Mouse (Mus musculus): ENCODE data around the gene Tomm20.
"Not testable (repeated sequence)": the region's sequence is repeated elsewhere in the genome, so short reads cannot be mapped to it uniquely, and the experiment has no call there.

Gene Tomm20

DNA sequence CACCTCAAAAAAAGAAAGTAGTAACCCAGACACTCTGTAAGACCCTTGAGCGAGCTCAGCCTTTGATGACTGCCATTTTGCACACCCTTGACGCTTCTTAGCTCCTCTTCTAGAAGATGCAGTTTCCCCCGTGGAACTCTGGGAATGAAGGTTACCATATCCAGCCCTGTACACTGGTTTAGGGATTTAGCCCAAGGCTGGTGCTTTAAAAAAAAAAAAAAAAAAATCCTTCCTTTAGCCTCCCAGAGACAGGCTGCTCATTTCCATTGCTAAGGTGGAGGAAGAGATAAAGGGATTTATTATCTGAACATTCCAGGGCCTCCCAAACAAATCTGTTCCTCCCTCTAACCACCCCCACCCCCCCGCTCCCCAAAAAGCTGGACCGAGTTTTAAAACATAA, 61.9 kb downstream of the Tomm20 start:
- no peak for DNase-seq (ENCODE audit: low spot score)

- not testable (repeated sequence) for DNase-seq (ENCODE audit: low spot score)
Measured at GRCm38 (mm10) chr8:126882586-126882985, 63.1 kb downstream of the Tomm20 start.

DNA sequence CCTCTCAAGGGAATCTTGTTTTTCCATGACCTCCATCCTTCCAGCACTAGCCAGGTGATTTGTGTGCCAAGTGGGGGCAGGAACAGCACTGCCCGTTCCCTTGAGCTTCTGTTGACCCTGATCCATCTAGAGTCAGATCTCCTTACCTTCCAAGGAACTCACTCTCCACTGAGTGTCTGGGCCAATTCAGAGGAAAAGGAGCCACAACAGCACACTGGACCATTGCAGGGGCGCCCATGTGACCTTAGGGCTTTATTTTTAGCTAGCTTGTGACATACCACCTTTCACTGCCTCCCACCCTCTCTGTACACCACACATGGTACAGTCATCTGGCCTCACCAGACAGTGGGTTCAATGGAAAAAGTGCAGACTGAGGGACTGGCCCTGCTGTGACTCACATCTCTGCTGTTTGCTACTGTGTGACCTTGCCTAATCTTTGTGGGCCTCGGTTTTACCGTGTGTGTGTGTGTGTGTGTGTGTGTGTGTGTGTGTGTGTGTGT, 64.0 kb downstream of the Tomm20 start:
- no peak for DNase-seq (ENCODE audit: low spot score)
